Comparison of ENCODE assay signal across 9 mouse cellular contexts in genomic region chr10:44292205-44292604, GRCm38 (mm10). TPM values are rescaled to one million over a fixed set of nuclear protein-coding genes. Genes with fewer than 3 reads are reported as not detected.
DNase-seq lines count a peak whose midpoint lies in the region; ATAC-seq lines count a peak whose summit lies in the region.
"Had no signal": no experiment of that assay in that cellular context is flagged by ENCODE, and none has a peak within 500 bp of the region (broad histone marks: within the 10 kb centered on the region; RNA-seq: fewer than 3 reads in every experiment).

No protein-coding gene starts in this region.

- H3K9me3 ChIP-seq in heart, embryonic 12.5 days (replicated peaks) = no peaks in the 10 kb centered on the region
- H3K9me3 ChIP-seq in neural tube, embryonic 14.5 days (ENCODE audit: control insufficient read depth, low read length) = no peaks in the 10 kb centered on the region
- H3K9me3 ChIP-seq: neural tube, embryonic 13.5 days had no signal

- WGBS in heart, embryonic 12.5 days = 60% methylated on average over 3 of the region's 3 CpGs
- 62% methylated on average over 3 of the region's 3 CpGs for WGBS in neural tube, embryonic 14.5 days

- no peak overlapping the region for H3K9ac ChIP-seq in heart, embryonic 12.5 days
- no peak overlapping the region for H3K9ac ChIP-seq in neural tube, embryonic 14.5 days (replicated peaks; ENCODE audit: low read depth, low read length)
- H3K9ac ChIP-seq: neural tube, embryonic 13.5 days had no signal

- H3K27me3 ChIP-seq in heart, embryonic 12.5 days (replicated peaks) = no peaks in the 10 kb centered on the region
- H3K27me3 ChIP-seq in neural tube, embryonic 14.5 days (ENCODE audit: control insufficient read depth, insufficient read depth, low read length) = no peaks in the 10 kb centered on the region
- H3K27me3 ChIP-seq: neural tube, embryonic 13.5 days had no signal

- H3K27ac ChIP-seq in heart, embryonic 12.5 days (ENCODE audit: poor library complexity, severe bottlenecking) = no peak overlapping the region
- no peak overlapping the region for H3K27ac ChIP-seq in neural tube, embryonic 14.5 days (ENCODE audit: low read depth, low read length)
- H3K27ac ChIP-seq: neural tube, embryonic 13.5 days had no signal

- peak; percentile 18 to 63 for DNase-seq in heart, adult 18-20 months
- no peak for DNase-seq in neural tube, embryonic 10.5 days (ENCODE audit: extremely low spot score, low spot score)
- DNase-seq in adipocyte (ENCODE audit: low spot score) = peak; percentile 61
- DNase-seq in urinary bladder, postnatal 25 days (ENCODE audit: low spot score) = no peak
- DNase-seq in gastrocnemius, adult 8-10 months (ENCODE audit: low spot score in 2 of 2) = no peak

- no peak overlapping the region for H3K4me2 ChIP-seq in heart, embryonic 12.5 days
- no peak overlapping the region for H3K4me2 ChIP-seq in neural tube, embryonic 14.5 days (ENCODE audit: low read depth, low read length)
- H3K4me2 ChIP-seq: neural tube, embryonic 13.5 days had no signal

- peaks cover 26% of the 10 kb centered on the region for H3K36me3 ChIP-seq in heart, embryonic 12.5 days
- H3K36me3 ChIP-seq in neural tube, embryonic 14.5 days (ENCODE audit: control insufficient read depth, insufficient read depth, low read length) = peaks cover 2% of the 10 kb centered on the region; the same call in 1 of the 2 replicates

- ATAC-seq in heart, embryonic 12.5 days (ENCODE audit: insufficient number of reproducible peaks, low FRiP score) = no peak
- peak; percentile 58; the same call in 1 of the 2 replicates for ATAC-seq in neural tube, embryonic 14.5 days (ENCODE audit: low read depth)
- peak; percentile 56 for ATAC-seq in inflammation-experienced regulatory T-cells, adult 6 months

- H3K4me3 ChIP-seq in heart, embryonic 12.5 days = no peak overlapping the region
- H3K4me3 ChIP-seq in neural tube, embryonic 14.5 days (ENCODE audit: low read depth, low read length) = no peak overlapping the region
- H3K4me3 ChIP-seq: neural tube, embryonic 13.5 days had no signal

- H3K4me1 ChIP-seq in heart, embryonic 12.5 days (replicated peaks) = no peaks in the 10 kb centered on the region
- no peaks in the 10 kb centered on the region for H3K4me1 ChIP-seq in neural tube, embryonic 14.5 days (ENCODE audit: control insufficient read depth, insufficient read depth, low read length)
- H3K4me1 ChIP-seq: neural tube, embryonic 13.5 days had no signal

RNA-seq across cellular contexts. Expression of gene Atg5, which starts 24.0 kb away (rescaled TPM):
- 10 to 100 TPM; 16.3 to 16.7 TPM for total RNA-seq in heart, adult 18-20 months (2021)
- 24.8 and 25.4 TPM in 2 replicates for polyA plus RNA-seq in heart, embryonic 12.5 days (2016; fragmentation: Nextera tagmentation; extraction: Ambion mirVana)
- polyA plus RNA-seq in neural tube, embryonic 14.5 days (2014; fragmentation: Nextera tagmentation; extraction: Ambion mirVana) = 47.0 and 48.7 TPM in 2 replicates
- 10 to 100 TPM; 47.5 to 58.6 (median 58.5) TPM for polyA plus RNA-seq in inflammation-experienced regulatory T-cells, adult 6 months (2017; shearing (Covaris generic))
- 10 to 100 TPM in 3 of 4 experiments, 1 to 10 TPM in 1; 8.8 to 13.3 (median 11.4) TPM for total RNA-seq in gastrocnemius, adult 8-10 months (2022)

Comparison
In these comparisons a context has a peak if more than half of its experiments do, and no peak if none do; other contexts are left out.
1. DNase-seq: peak in heart, adult 18-20 months (2 of 2) and adipocyte (single experiment); none in neural tube, embryonic 10.5 days (single experiment), urinary bladder, postnatal 25 days (single experiment) and gastrocnemius, adult 8-10 months (0 of 2).